9 mouse cellular contexts compared by ENCODE assay signal in the genomic region with DNA sequence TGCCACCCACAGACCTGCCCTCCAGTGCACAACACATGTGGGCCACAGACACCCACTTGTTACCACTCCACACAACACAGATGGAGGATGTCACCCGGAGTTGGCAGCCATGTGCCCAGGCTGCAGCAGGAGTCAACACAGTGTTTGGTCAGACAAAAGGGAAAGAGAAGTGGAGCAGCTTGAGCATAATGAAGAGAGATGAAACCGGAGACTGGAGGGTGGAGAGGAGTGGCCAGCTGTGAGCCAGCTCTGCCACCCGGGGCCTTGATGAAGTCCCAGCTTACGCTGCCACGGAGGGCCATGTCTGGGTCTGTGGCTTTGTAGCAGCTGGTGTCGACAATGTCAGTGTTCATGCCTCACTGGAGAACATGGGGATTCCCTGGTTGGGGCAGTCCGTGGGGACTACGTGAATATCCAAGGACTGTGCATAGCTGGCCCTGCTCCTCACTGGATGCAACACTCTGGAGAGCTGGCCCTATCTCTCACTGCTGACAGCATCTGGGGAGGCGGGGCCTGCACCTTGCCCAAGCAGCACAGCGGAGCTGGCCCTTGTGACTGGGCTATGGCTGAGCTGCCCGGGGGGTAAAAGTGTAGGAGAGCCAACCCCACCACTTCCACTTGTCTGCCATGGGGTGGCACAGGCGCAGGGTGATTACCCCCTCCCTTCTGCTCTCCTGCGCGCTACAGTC.
DNase-seq lines count a peak whose midpoint lies in the region; ATAC-seq lines count a peak whose summit lies in the region.
"Had no signal": no experiment of that assay in that cellular context is flagged by ENCODE, and none has a peak within 500 bp of the region (broad histone marks: within the 10 kb centered on the region; RNA-seq: fewer than 3 reads in every experiment).

No protein-coding gene starts in this region.

- 46% methylated on average over 14 of the region's 14 CpGs for WGBS in forebrain, embryonic 13.5 days
- 41% methylated on average over 12 of the region's 14 CpGs for WGBS in kidney, embryonic 15.5 days
- WGBS in midbrain, embryonic 15.5 days = 48% methylated on average over 14 of the region's 14 CpGs

- no peaks in the 10 kb centered on the region for H3K27me3 ChIP-seq in forebrain, embryonic 13.5 days
- H3K27me3 ChIP-seq in kidney, embryonic 15.5 days = no peaks in the 10 kb centered on the region
- no peaks in the 10 kb centered on the region for H3K27me3 ChIP-seq in midbrain, embryonic 15.5 days (replicated peaks)

- peak overlapping the region; percentile 16; the same call in 1 of the 2 replicates for H3K9ac ChIP-seq in forebrain, embryonic 13.5 days
- no peak overlapping the region for H3K9ac ChIP-seq in kidney, embryonic 15.5 days
- H3K9ac ChIP-seq in midbrain, embryonic 15.5 days = no peak overlapping the region

- H3K4me2 ChIP-seq in forebrain, embryonic 13.5 days = no peak overlapping the region
- peak overlapping the region; percentile 49 for H3K4me2 ChIP-seq in kidney, embryonic 15.5 days
- H3K4me2 ChIP-seq in midbrain, embryonic 15.5 days = no peak overlapping the region

- H3K27ac ChIP-seq in forebrain, embryonic 13.5 days = peak overlapping the region; percentile 31
- peak overlapping the region; percentile 56; the same call in 1 of the 2 replicates for H3K27ac ChIP-seq in kidney, embryonic 15.5 days
- peak overlapping the region; percentile 2; the same call in 1 of the 2 replicates for H3K27ac ChIP-seq in midbrain, embryonic 15.5 days

- ATAC-seq in forebrain, embryonic 13.5 days = peak; percentile 77
- peak; percentile 96 for ATAC-seq in kidney, embryonic 15.5 days (replicated peaks; ENCODE audit: low FRiP score)
- ATAC-seq in midbrain, embryonic 15.5 days (replicated peaks) = peak; percentile 73
- ATAC-seq in monocyte, adult 5-6 weeks (replicated peaks; ENCODE audit: insufficient number of reproducible peaks, low FRiP score, low TSS enrichment, poor library complexity, severe bottlenecking) = no peak

- DNase-seq in kidney, adult 8-10 months = peak; percentile 9 to 13
- no peak for DNase-seq in kidney, adult 18-20 months
- DNase-seq in spleen, postnatal 10 days (ENCODE audit: low spot score in 2 of 2) = no peak
- DNase-seq in urinary bladder, postnatal 25 days (ENCODE audit: low spot score) = no peak

- H3K4me1 ChIP-seq in forebrain, embryonic 13.5 days = peaks cover 28% of the 10 kb centered on the region
- H3K4me1 ChIP-seq in kidney, embryonic 15.5 days = peaks cover 18% of the 10 kb centered on the region
- peaks cover 16% of the 10 kb centered on the region for H3K4me1 ChIP-seq in midbrain, embryonic 15.5 days

- H3K36me3 ChIP-seq in forebrain, embryonic 13.5 days (ENCODE audit: poor library complexity, severe bottlenecking) = no peaks in the 10 kb centered on the region
- H3K36me3 ChIP-seq in kidney, embryonic 15.5 days = no peaks in the 10 kb centered on the region
- H3K36me3 ChIP-seq in midbrain, embryonic 15.5 days (replicated peaks) = no peaks in the 10 kb centered on the region
- H3K36me3 ChIP-seq: G1E had no signal

- no peaks in the 10 kb centered on the region for H3K9me3 ChIP-seq in forebrain, embryonic 13.5 days (replicated peaks)
- H3K9me3 ChIP-seq in kidney, embryonic 15.5 days (replicated peaks) = no peaks in the 10 kb centered on the region
- no peaks in the 10 kb centered on the region for H3K9me3 ChIP-seq in midbrain, embryonic 15.5 days

- no peak overlapping the region for H3K4me3 ChIP-seq in forebrain, embryonic 13.5 days
- H3K4me3 ChIP-seq in kidney, embryonic 15.5 days (replicated peaks) = peak overlapping the region; percentile 16; the same call in 1 of the 2 replicates
- no peak overlapping the region for H3K4me3 ChIP-seq in midbrain, embryonic 15.5 days

Comparison
In these comparisons a context has a peak if more than half of its experiments do, and no peak if none do; other contexts are left out.
1. DNase-seq: peak in kidney, adult 8-10 months (2 of 2); none in kidney, adult 18-20 months (single experiment), spleen, postnatal 10 days (0 of 2) and urinary bladder, postnatal 25 days (single experiment).
2. H3K27ac ChIP-seq: peak in every context shown above with its lines; median percentile 56 in kidney, embryonic 15.5 days; 31 in forebrain, embryonic 13.5 days; 2 in midbrain, embryonic 15.5 days.